ENCODE assay signal across 23 mouse cellular contexts in genomic region chr6:39049141-39049540, GRCm38 (mm10).
DNase-seq lines count a peak whose midpoint lies in the region; ATAC-seq and TF ChIP-seq lines count a peak whose summit lies in the region.
"Had no signal": no experiment of that assay in that cellular context is flagged by ENCODE, and none has a peak within 500 bp of the region (broad histone marks: within the 10 kb centered on the region; RNA-seq: fewer than 3 reads in every experiment).

No protein-coding gene starts in this region.

- 55% methylated on average over 5 of the region's 5 CpGs for WGBS in midbrain, embryonic 15.5 days
- WGBS in midbrain, embryonic 16.5 days, result 60% methylated on average over 5 of the region's 5 CpGs
- WGBS in cerebellum, adult 2 months, result 6% methylated on average over 5 of the region's 5 CpGs

- H3K9ac ChIP-seq in midbrain, embryonic 15.5 days, result no peak overlapping the region
- no peak overlapping the region for H3K9ac ChIP-seq in midbrain, embryonic 16.5 days (ENCODE audit: low read depth, low read length)
- H3K9ac ChIP-seq: embryonic facial prominence, embryonic 12.5 days; forebrain, embryonic 13.5 days; heart, embryonic 12.5 days; hindbrain, embryonic 15.5 days; limb, embryonic 13.5 days; liver, embryonic 13.5 days; lung, embryonic 14.5 days; stomach, embryonic 15.5 days had no signal

- peak; percentile 25 for DNase-seq in gastrocnemius, adult 18-20 months (ENCODE audit: low spot score)
- DNase-seq in gastrocnemius, adult 8-10 months (ENCODE audit: low spot score in 2 of 2), result no peak
- peak; percentile 63 to 75 for DNase-seq in cerebellum, adult 2 months
- peak; percentile 51 to 57 for DNase-seq in cerebellum, postnatal 36 days
- DNase-seq in spleen, postnatal 4 days (ENCODE audit: low spot score in 2 of 2), result no peak
- no peak for DNase-seq in kidney, postnatal 25 days
- DNase-seq: adrenal gland, adult 8-10 months; heart, postnatal 14 days; kidney, postnatal 4 days; liver, embryonic 13.5 days; lung, embryonic 14.5 days; thymus, postnatal 14 days had no signal

- no peaks in the 10 kb centered on the region for H3K9me3 ChIP-seq in midbrain, embryonic 15.5 days
- H3K9me3 ChIP-seq in midbrain, embryonic 16.5 days (replicated peaks; ENCODE audit: control insufficient read depth, low read length, poor library complexity, severe bottlenecking), result no peaks in the 10 kb centered on the region
- H3K9me3 ChIP-seq: embryonic facial prominence, embryonic 12.5 days; forebrain, embryonic 13.5 days; heart, embryonic 12.5 days; hindbrain, embryonic 15.5 days; limb, embryonic 13.5 days; liver, embryonic 13.5 days; stomach, embryonic 15.5 days had no signal

- TF ChIP-seq CTCF in cerebellum, adult 2 months (IDR thresholded peaks at IDR 0.05; ENCODE audit: borderline replicate concordance, insufficient read depth, low read depth, low read length), result no peak

- H3K36me3 ChIP-seq in midbrain, embryonic 15.5 days (replicated peaks), result no peaks in the 10 kb centered on the region
- no peaks in the 10 kb centered on the region for H3K36me3 ChIP-seq in midbrain, embryonic 16.5 days (ENCODE audit: control insufficient read depth, insufficient read depth, low read length)
- H3K36me3 ChIP-seq: embryonic facial prominence, embryonic 12.5 days; heart, embryonic 12.5 days; hindbrain, embryonic 15.5 days; limb, embryonic 13.5 days; liver, embryonic 13.5 days; stomach, embryonic 15.5 days had no signal

- TF ChIP-seq POLR2A in cerebellum, adult 2 months (IDR thresholded peaks at IDR 0.05; ENCODE audit: borderline replicate concordance, insufficient read depth, low read length), result no peak

- H3K4me3 ChIP-seq in midbrain, embryonic 15.5 days, result no peak overlapping the region
- no peak overlapping the region for H3K4me3 ChIP-seq in midbrain, embryonic 16.5 days (ENCODE audit: low read depth, low read length)
- no peak overlapping the region for H3K4me3 ChIP-seq in cerebellum, adult 2 months (replicated peaks; ENCODE audit: insufficient read depth, low read depth, low read length)
- H3K4me3 ChIP-seq: embryonic facial prominence, embryonic 12.5 days; erythroblast, embryonic 14.5 days; forebrain, embryonic 13.5 days; heart, embryonic 12.5 days; hindbrain, embryonic 15.5 days; limb, embryonic 13.5 days; liver, embryonic 13.5 days; stomach, embryonic 15.5 days had no signal

- H3K4me2 ChIP-seq in midbrain, embryonic 15.5 days, result no peak overlapping the region
- H3K4me2 ChIP-seq in midbrain, embryonic 16.5 days (ENCODE audit: low read length), result no peak overlapping the region
- H3K4me2 ChIP-seq: embryonic facial prominence, embryonic 12.5 days; forebrain, embryonic 13.5 days; heart, embryonic 12.5 days; hindbrain, embryonic 15.5 days; limb, embryonic 13.5 days; liver, embryonic 13.5 days; lung, embryonic 14.5 days; midbrain, embryonic 11.5 days; stomach, embryonic 15.5 days had no signal

- H3K27me3 ChIP-seq in midbrain, embryonic 15.5 days (replicated peaks), result no peaks in the 10 kb centered on the region
- H3K27me3 ChIP-seq in midbrain, embryonic 16.5 days (ENCODE audit: control insufficient read depth, insufficient read depth, low read depth, low read length), result no peaks in the 10 kb centered on the region
- no peaks in the 10 kb centered on the region for H3K27me3 ChIP-seq in cerebellum, adult 2 months (ENCODE audit: control insufficient read depth, insufficient read depth, low read length)
- H3K27me3 ChIP-seq: forebrain, embryonic 13.5 days; heart, embryonic 12.5 days; hindbrain, embryonic 15.5 days; stomach, embryonic 15.5 days had no signal

- no peak overlapping the region for H3K27ac ChIP-seq in midbrain, embryonic 15.5 days
- H3K27ac ChIP-seq in midbrain, embryonic 16.5 days (ENCODE audit: low read length), result no peak overlapping the region
- no peak overlapping the region for H3K27ac ChIP-seq in cerebellum, adult 2 months (ENCODE audit: insufficient read depth, low read length)
- H3K27ac ChIP-seq: embryonic facial prominence, embryonic 12.5 days; forebrain, embryonic 13.5 days; hindbrain, embryonic 15.5 days; limb, embryonic 13.5 days; liver, embryonic 13.5 days; stomach, embryonic 15.5 days had no signal

- ATAC-seq in midbrain, embryonic 15.5 days (replicated peaks), result 0 out of 2 replicates have a peak, but pooled peaks have one; percentile 13
- no peak for ATAC-seq in midbrain, embryonic 16.5 days
- ATAC-seq: forebrain, embryonic 13.5 days; intestine, embryonic 16.5 days had no signal

- peaks cover 3% of the 10 kb centered on the region; the same call in 1 of the 2 replicates for H3K4me1 ChIP-seq in midbrain, embryonic 15.5 days
- no peaks in the 10 kb centered on the region for H3K4me1 ChIP-seq in midbrain, embryonic 16.5 days (ENCODE audit: control insufficient read depth, insufficient read depth, low read length)
- peaks cover 33% of the 10 kb centered on the region for H3K4me1 ChIP-seq in cerebellum, adult 2 months (ENCODE audit: control insufficient read depth, insufficient read depth, low read length)
- H3K4me1 ChIP-seq: embryonic facial prominence, embryonic 12.5 days; liver, embryonic 13.5 days had no signal

Comparison
In these comparisons a context has a peak if more than half of its experiments do, and no peak if none do; other contexts are left out.
1. DNase-seq: peak in gastrocnemius, adult 18-20 months (single experiment), cerebellum, adult 2 months (2 of 2) and cerebellum, postnatal 36 days (2 of 2); none in gastrocnemius, adult 8-10 months (0 of 2), spleen, postnatal 4 days (0 of 2) and kidney, postnatal 25 days (0 of 2).